ENCODE assay signal across 8 mouse cellular contexts in genomic region chr3:51789389-51789904, GRCm38 (mm10).
DNase-seq lines count a peak whose midpoint lies in the region; ATAC-seq and TF ChIP-seq lines count a peak whose summit lies in the region.

No protein-coding gene starts in this region.

- peak overlapping the region; percentile 41 to 65 for H3K4me3 ChIP-seq in heart, embryonic 14.5 days (ENCODE audit: control insufficient read depth in 1 of 2, insufficient read depth in 1 of 2, low read depth in 1 of 2, low read length in 2 of 2)
- peak overlapping the region; percentile 18; the same call in 1 of the 2 replicates for H3K4me3 ChIP-seq in cortical plate, adult 2 months (ENCODE audit: insufficient read depth, low read length)
- H3K4me3 ChIP-seq in hindbrain, embryonic 15.5 days, result peak overlapping the region; percentile 19; the same call in 1 of the 2 replicates
- no peak overlapping the region for H3K4me3 ChIP-seq in midbrain, embryonic 12.5 days

- H3K27me3 ChIP-seq in heart, embryonic 14.5 days (ENCODE audit: control insufficient read depth, insufficient read depth, low read length), result no peaks in the 10 kb centered on the region
- no peaks in the 10 kb centered on the region for H3K27me3 ChIP-seq in hindbrain, embryonic 15.5 days
- no peaks in the 10 kb centered on the region for H3K27me3 ChIP-seq in midbrain, embryonic 12.5 days

- peak overlapping the region; percentile 65 for H3K4me2 ChIP-seq in heart, embryonic 14.5 days (ENCODE audit: low read length)
- peak overlapping the region; percentile 47 for H3K4me2 ChIP-seq in hindbrain, embryonic 15.5 days
- peak overlapping the region; percentile 53 for H3K4me2 ChIP-seq in midbrain, embryonic 12.5 days (replicated peaks)

- no peaks in the 10 kb centered on the region for H3K36me3 ChIP-seq in heart, embryonic 14.5 days (ENCODE audit: control insufficient read depth, insufficient read depth, low read length)
- H3K36me3 ChIP-seq in hindbrain, embryonic 15.5 days, result no peaks in the 10 kb centered on the region
- H3K36me3 ChIP-seq in midbrain, embryonic 12.5 days, result no peaks in the 10 kb centered on the region

- DNase-seq in heart, postnatal 14 days, result no peak
- no peak for DNase-seq in embryo, embryonic 10.5 days (ENCODE audit: low spot score)
- DNase-seq in cerebellum, adult 9-10 months, result no peak
- DNase-seq in right cerebral cortex, postnatal 10 days (ENCODE audit: low spot score in 2 of 2), result no peak

- H3K27ac ChIP-seq in heart, embryonic 14.5 days (replicated peaks in 1 of 2; ENCODE audit: control insufficient read depth in 1 of 2, insufficient read depth in 1 of 2, low read depth in 2 of 2, low read length in 2 of 2), result peak overlapping the region; percentile 92 to 96
- H3K27ac ChIP-seq in cortical plate, adult 2 months (ENCODE audit: insufficient read depth, low read length), result peak overlapping the region; percentile 8
- peak overlapping the region; percentile 79 for H3K27ac ChIP-seq in hindbrain, embryonic 15.5 days (replicated peaks)
- peak overlapping the region; percentile 97 for H3K27ac ChIP-seq in midbrain, embryonic 12.5 days (replicated peaks)

- no peak for TF ChIP-seq POLR2A in cortical plate, adult 2 months (IDR thresholded peaks at IDR 0.05; ENCODE audit: extremely low read depth, insufficient read depth, low read length)

- 57% methylated on average over 10 of the region's 10 CpGs for WGBS in heart, embryonic 14.5 days
- 22% methylated on average over 10 of the region's 10 CpGs for WGBS in hindbrain, embryonic 15.5 days
- WGBS in midbrain, embryonic 12.5 days, result 13% methylated on average over 10 of the region's 10 CpGs

- 0 out of 2 replicates have a peak, but pooled peaks cover 3% of the 10 kb centered on the region for H3K9me3 ChIP-seq in heart, embryonic 14.5 days (ENCODE audit: control insufficient read depth, low read length)
- no peaks in the 10 kb centered on the region for H3K9me3 ChIP-seq in hindbrain, embryonic 15.5 days
- H3K9me3 ChIP-seq in midbrain, embryonic 12.5 days, result no peaks in the 10 kb centered on the region

- H3K9ac ChIP-seq in heart, embryonic 14.5 days (ENCODE audit: low read length), result peak overlapping the region; percentile 70
- no peak overlapping the region for H3K9ac ChIP-seq in hindbrain, embryonic 15.5 days
- H3K9ac ChIP-seq in midbrain, embryonic 12.5 days (replicated peaks), result 0 out of 2 replicates have a peak overlapping the region, but pooled peaks have one; percentile 43

- no peak for TF ChIP-seq CTCF in cortical plate, adult 2 months (IDR thresholded peaks at IDR 0.05; ENCODE audit: extremely low read depth, insufficient read depth, low read length)

- no peak for ATAC-seq in heart, embryonic 14.5 days (ENCODE audit: insufficient number of reproducible peaks, insufficient read depth, low FRiP score, low read depth)
- ATAC-seq in hindbrain, embryonic 15.5 days (ENCODE audit: low FRiP score, low read depth), result no peak
- ATAC-seq in midbrain, embryonic 12.5 days (ENCODE audit: low FRiP score, low read depth), result peak; percentile 51

- peaks cover 15 to 27% of the 10 kb centered on the region in 2 experiments for H3K4me1 ChIP-seq in heart, embryonic 14.5 days (ENCODE audit: control insufficient read depth in 2 of 2, insufficient read depth in 2 of 2, low read length in 2 of 2)
- H3K4me1 ChIP-seq in cortical plate, adult 2 months (ENCODE audit: control insufficient read depth, insufficient read depth, low read length), result no peaks in the 10 kb centered on the region
- peaks cover 28% of the 10 kb centered on the region for H3K4me1 ChIP-seq in hindbrain, embryonic 15.5 days (replicated peaks)
- peaks cover 44% of the 10 kb centered on the region for H3K4me1 ChIP-seq in midbrain, embryonic 12.5 days

- intact Hi-C loops in heart, postnatal 14 days (cut with DNase I), result no loop called here

Comparison
In these comparisons a context has a peak if more than half of its experiments do, and no peak if none do; other contexts are left out.
1. H3K27ac ChIP-seq: peak in every context shown above with its lines; median percentile 97 in midbrain, embryonic 12.5 days; 94 in heart, embryonic 14.5 days; 79 in hindbrain, embryonic 15.5 days; 8 in cortical plate, adult 2 months.